Mouse (Mus musculus): ENCODE results near the gene Togaram2. TPM values are rescaled to one million over a fixed set of nuclear protein-coding genes. Genes with fewer than 3 reads are reported as not detected.
A peak's percentile ranks its signal among the peaks of the same experiment; 100 is the strongest.

The Togaram2 gene
- total RNA-seq, 2 experiments from 2014 or later = 1.1 to 2.2 TPM

DNA sequence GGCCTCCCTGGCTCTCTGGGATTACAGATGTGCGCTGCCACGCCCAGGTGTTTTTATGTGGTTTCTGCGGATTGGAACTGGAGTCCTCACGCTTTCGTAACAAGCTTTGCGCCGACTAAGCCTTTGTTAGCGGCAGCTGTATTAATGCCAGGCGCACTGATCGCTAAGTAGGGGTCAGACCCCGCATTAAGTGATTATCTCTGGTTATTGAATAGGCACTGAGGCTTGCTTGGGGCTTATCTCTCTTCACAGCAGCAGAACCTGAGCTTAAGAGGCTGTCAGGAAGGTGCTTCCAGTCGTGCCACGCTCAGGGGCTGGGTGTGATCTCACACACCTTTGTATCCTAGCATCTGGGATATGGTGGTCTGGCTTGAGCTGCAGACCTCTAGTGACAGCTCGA lies 8.6 kb downstream of the Togaram2 start:
- no peak for DNase-seq (ENCODE audit: low spot score in 2 of 2)

- no peak for DNase-seq (ENCODE audit: low spot score in 2 of 2)
Observed at GRCm38 (mm10) chr17:71682379-71682778, 9.3 kb downstream of the Togaram2 start.

- DNase-seq (ENCODE audit: low spot score in 2 of 2) = no peak
Observed at GRCm38 (mm10) chr17:71683281-71683680, 10.2 kb downstream of the Togaram2 start.

- DNase-seq (ENCODE audit: low spot score in 2 of 2) = no peak
Observed at GRCm38 (mm10) chr17:71684103-71684608, 11.1 kb downstream of the Togaram2 start.

GRCm38 (mm10) chr17:71687436-71687835 lies 14.4 kb downstream of the Togaram2 start:
- no peak for DNase-seq (ENCODE audit: low spot score in 2 of 2)

DNA sequence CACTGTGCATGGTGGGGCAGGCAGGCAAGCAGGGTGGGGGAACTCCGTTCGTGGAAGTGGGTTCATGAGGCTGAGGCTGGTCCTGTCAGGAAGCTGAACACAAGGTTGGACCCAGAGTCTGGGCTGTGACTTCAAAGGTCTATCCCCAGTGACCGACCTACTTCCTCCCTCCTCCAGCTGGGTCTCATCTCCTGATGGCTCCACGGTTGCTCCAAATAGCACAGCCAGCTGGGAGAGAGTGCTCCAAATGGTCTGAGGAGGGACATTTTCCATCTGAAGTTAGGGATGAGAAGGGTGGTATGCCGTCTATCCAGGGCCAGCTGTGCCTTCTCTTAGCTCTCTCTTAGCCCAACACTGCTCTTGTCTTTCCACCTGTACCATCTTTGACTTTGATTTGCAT lies 16.8 kb downstream of the Togaram2 start:
- no peak for DNase-seq (ENCODE audit: low spot score in 2 of 2)

- DNase-seq (ENCODE audit: low spot score in 2 of 2) = peak in 1 of 2 experiments; percentile 36
Observed at GRCm38 (mm10) chr17:71691361-71691875, 18.4 kb downstream of the Togaram2 start.

DNA sequence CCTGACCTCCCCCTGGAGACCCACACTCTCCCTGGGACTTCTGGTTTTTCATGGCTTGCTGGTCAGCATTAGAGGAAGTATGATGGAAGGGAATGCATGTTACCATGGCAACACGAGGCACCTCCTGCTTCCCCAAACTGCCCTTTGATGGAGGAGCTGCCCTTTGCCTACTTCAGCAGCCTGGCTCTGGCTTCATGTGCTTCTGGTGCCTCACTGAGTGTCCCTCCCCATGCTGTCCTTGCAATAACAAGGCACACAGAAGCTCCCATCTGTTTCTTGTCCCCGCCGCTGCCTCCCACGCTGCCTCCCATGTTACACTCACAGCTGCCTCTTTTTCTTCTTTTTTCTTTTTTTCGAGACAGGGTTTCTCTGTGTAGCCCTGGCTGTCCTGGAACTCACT lies 20.3 kb downstream of the Togaram2 start:
- DNase-seq (ENCODE audit: low spot score in 2 of 2) = peak; percentile 37 to 67

GRCm38 (mm10) chr17:71693780-71694179 lies 20.7 kb downstream of the Togaram2 start:
- no peak for DNase-seq (ENCODE audit: low spot score in 2 of 2)

DNA sequence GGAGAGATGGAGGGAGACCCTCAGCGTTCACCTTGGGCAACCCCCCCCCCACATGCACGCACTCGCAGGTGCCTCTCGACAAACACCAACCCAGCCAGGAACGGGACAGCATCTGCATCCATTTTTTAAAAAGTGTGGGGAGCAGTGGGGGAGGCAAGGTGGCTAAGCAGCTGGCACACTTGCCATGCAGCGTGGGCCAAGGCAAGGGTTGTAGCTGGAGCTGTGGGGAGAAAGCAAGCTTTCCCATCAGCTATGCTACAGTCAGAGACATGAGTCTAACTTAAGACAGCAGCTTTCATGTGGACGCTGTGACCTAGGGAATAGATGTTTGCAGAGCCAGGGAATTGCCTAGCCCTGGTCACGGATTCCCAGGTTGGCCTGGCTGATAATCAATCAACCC lies 22.1 kb downstream of the Togaram2 start:
- DNase-seq (ENCODE audit: low spot score in 2 of 2) = no peak

GRCm38 (mm10) chr17:71695716-71696315 lies 22.8 kb downstream of the Togaram2 start:
- DNase-seq (ENCODE audit: low spot score in 2 of 2) = no peak

GRCm38 (mm10) chr17:71696396-71696795 lies 23.3 kb downstream of the Togaram2 start:
- no peak for DNase-seq (ENCODE audit: low spot score in 2 of 2)

DNA sequence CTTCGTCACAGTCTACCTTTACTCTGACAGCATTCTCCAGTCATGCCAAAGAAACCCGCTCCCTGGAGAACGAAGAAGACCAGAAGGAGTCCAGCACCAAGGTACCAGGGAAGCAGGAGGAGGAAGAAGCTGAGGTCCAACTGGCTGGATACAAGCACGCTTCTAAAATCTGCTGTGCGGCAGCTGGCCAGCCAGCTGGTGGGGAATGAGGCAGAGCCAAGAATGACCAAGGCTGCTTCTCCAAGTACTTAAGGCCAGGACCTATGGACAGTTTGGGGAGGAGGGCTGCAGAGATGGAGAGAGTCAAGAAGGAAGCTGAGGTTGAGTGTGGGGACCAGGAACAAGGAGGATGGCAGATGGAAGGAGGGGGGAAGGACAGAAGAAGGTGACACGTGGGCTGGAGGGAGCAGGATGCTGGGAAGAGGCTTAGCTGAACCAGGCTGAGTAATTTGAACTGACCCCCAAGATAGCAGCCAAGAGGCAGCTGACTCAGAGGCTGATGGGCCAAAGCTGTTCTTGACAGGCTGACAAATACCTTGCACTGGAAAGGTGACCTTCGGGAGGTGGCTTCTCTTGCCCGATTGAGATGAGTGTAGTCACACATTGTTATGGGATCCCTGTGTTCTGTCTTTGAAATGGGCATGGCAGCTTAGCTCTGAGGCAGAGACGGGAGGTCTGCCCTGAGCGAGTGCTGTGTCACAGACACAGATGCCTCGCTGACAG lies 25.0 kb downstream of the Togaram2 start:
- no peak for DNase-seq (ENCODE audit: low spot score in 2 of 2)

DNA sequence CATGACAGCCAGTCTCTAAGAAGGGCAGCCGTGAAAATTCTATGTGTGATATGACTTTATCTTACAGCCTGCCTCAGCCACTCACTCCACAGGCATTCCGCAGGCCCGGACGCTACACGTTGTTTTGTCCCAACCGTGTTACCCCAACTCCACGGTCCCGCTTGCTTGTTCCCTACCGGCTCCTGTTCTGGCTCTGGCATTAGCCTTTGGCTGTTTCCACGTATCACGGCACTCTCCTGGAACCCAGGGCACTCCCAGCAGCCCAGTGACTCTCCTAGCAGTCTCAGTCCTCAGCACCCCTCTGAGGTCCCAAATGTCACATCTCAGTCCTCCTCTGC lies 25.5 kb downstream of the Togaram2 start:
- DNase-seq (ENCODE audit: low spot score in 2 of 2) = no peak

GRCm38 (mm10) chr17:71705113-71705512 lies 32.1 kb downstream of the Togaram2 start:
- DNase-seq (ENCODE audit: low spot score in 2 of 2) = no peak

- DNase-seq (ENCODE audit: low spot score in 2 of 2) = no peak
Observed at GRCm38 (mm10) chr17:71705550-71706480, 32.8 kb downstream of the Togaram2 start.

- no peak for DNase-seq (ENCODE audit: low spot score in 2 of 2)
Observed at GRCm38 (mm10) chr17:71707715-71708114, 34.7 kb downstream of the Togaram2 start.

GRCm38 (mm10) chr17:71712279-71712678 lies 39.2 kb downstream of the Togaram2 start:
- DNase-seq (ENCODE audit: low spot score in 2 of 2) = no peak

DNA sequence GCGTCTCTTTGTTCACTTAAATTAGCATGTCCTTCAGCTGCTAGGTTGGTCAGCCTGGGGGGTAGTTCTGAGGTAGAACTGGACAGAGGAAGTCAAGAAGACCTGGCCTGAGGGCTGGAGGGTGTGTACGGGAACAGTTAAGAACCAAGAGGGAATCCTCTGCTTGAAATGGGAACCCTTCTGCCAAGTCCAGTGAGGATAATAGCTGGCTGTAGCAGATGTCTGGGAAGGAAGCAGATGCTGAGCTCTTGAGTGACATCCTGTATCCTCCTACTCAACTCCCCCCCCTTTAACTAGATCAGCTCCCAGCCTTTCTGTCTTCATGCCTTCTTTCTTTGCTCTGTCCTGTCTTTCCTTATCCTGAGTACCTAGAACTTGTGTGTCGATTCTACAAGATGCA lies 42.0 kb downstream of the Togaram2 start:
- DNase-seq (ENCODE audit: low spot score in 2 of 2) = peak; percentile 42 to 76

DNA sequence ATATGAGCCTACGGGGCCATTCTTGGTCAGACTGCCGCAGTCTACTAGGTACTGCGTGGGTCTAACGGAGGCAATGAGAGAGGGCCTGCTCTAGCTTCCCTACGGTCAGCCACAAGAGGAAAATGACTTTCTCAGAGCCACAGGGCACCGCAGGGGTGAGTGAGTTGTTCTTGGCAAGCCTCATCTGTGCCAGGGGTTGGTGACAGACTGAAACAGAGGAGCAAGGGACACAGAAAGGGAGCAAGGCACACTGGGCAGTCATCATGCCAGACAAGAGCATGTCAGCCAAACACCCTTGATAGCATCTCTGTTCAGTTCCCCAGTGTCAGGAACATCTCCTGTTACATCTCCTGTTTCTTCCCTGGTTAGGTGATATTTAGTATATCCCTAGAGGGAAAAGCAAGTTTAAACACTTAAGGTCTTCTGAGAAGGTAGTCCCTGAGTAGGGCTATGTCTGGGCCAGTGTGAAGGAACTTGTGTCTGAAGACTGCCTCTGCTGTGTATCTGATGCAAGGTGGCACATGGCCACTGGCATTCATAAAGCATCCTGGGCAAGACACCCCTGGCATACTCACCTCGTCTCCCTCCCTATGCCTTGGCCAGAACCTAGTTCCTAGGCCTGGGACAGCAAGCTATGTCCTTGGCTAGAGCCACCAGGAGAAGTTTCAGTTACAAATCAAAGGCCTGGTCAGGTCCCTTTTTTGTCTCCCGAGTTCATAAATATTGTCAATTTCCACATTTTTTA lies 45.0 kb downstream of the Togaram2 start:
- DNase-seq (ENCODE audit: low spot score in 2 of 2) = no peak

DNA sequence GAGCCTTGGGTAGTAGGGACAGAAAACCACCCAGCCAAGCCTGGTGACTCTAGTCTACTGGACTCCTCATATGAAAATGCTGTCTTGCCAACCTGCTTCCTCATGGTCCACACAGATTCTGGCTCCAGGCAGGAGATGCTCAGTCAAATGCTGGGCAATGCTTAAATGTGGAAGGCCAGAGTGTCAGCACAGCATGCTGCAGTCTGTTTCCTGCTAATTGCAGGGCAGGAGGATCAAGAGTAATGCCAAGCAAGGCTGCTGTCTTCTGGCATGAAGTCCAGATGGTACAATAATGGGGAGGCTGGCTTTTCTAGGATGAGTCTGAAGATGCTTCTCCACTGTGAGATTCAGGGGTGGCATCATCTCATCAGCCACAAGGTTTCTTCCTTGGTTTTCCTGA lies 47.4 kb downstream of the Togaram2 start:
- no peak for DNase-seq (ENCODE audit: low spot score in 2 of 2)

Data from layer of hippocampus, adult 18-20 months (tissue).